Mouse (Mus musculus): ENCODE results near the gene Hist2h2aa1.
"Not testable (repeated sequence)": the region's sequence is repeated elsewhere in the genome, so short reads cannot be mapped to it uniquely, and the experiment has no call there.

The Hist2h2aa1 gene

GRCm38 (mm10) chr3:96230910-96231757 is 14.2 kb upstream of the Hist2h2aa1 start:
- no peak for DNase-seq

GRCm38 (mm10) chr3:96231758-96232120 is 13.6 kb upstream of the Hist2h2aa1 start:
- DNase-seq, result no peak

GRCm38 (mm10) chr3:96234914-96235313 is 10.4 kb upstream of the Hist2h2aa1 start:
- no peak for DNase-seq

- DNase-seq, result no peak
Measured at GRCm38 (mm10) chr3:96235836-96236235, 9.5 kb upstream of the Hist2h2aa1 start.

GRCm38 (mm10) chr3:96236834-96237334 is 8.4 kb upstream of the Hist2h2aa1 start:
- no peak for DNase-seq

- DNase-seq, result no peak
Measured at GRCm38 (mm10) chr3:96237335-96237903, 7.9 kb upstream of the Hist2h2aa1 start.

- DNase-seq, result no peak
Measured at GRCm38 (mm10) chr3:96237904-96238511, 7.3 kb upstream of the Hist2h2aa1 start.

- peak; percentile 66 for DNase-seq
Measured at GRCm38 (mm10) chr3:96238954-96239793, 6.1 kb upstream of the Hist2h2aa1 start, which contains the start of gene Hist2h3c2. Gene Hist2h3c2 (minus strand): TSS chr3:96239127.

- peak; percentile 96 for DNase-seq
Measured at GRCm38 (mm10) chr3:96239949-96240798, 5.1 kb upstream of the Hist2h2aa1 start, which contains the start of gene Hist2h2aa2. Gene Hist2h2aa2 (minus strand): TSS chr3:96240276.

- DNase-seq, result no peak
Measured at GRCm38 (mm10) chr3:96240799-96241197, 4.5 kb upstream of the Hist2h2aa1 start.

- no peak for DNase-seq
Measured at GRCm38 (mm10) chr3:96243921-96244572, 1.2 kb upstream of the Hist2h2aa1 start.

GRCm38 (mm10) chr3:96246018-96246417 is 721 bp downstream of the Hist2h2aa1 start:
- DNase-seq, result not testable (repeated sequence)

- not testable (repeated sequence) for DNase-seq
Measured at GRCm38 (mm10) chr3:96246427-96246856, 1.1 kb downstream of the Hist2h2aa1 start, which contains the start of gene Hist2h3c1. Gene Hist2h3c1 (plus strand): TSS chr3:96246685.

- DNase-seq, result no peak
Measured at GRCm38 (mm10) chr3:96247356-96248140, 2.3 kb downstream of the Hist2h2aa1 start.

GRCm38 (mm10) chr3:96248141-96249033 is 3.1 kb downstream of the Hist2h2aa1 start:
- DNase-seq, result no peak

- no peak for DNase-seq
Measured at GRCm38 (mm10) chr3:96249034-96249345, 3.7 kb downstream of the Hist2h2aa1 start.

- DNase-seq, result no peak
Measured at GRCm38 (mm10) chr3:96250890-96251289, 5.6 kb downstream of the Hist2h2aa1 start.

- no peak for DNase-seq
Measured at GRCm38 (mm10) chr3:96251787-96252186, 6.5 kb downstream of the Hist2h2aa1 start.
